Mouse (Mus musculus): ENCODE measurements around the gene Coro1a. TPM values are rescaled to one million over a fixed set of nuclear protein-coding genes. Genes with fewer than 3 reads are reported as not detected.
A peak's percentile ranks its signal among the peaks of the same experiment; 100 is the strongest.
"Not testable (repeated sequence)": the region's sequence is repeated elsewhere in the genome, so short reads cannot be mapped to it uniquely, and the experiment has no call there.

Gene Coro1a
- total RNA-seq, 2 experiments from 2014 or later = 114 to 121 TPM

GRCm38 (mm10) chr7:126704121-126704980 lies 3.2 kb downstream of the Coro1a start:
- peak; percentile 89 to 90 for DNase-seq

GRCm38 (mm10) chr7:126703757-126704077 lies 3.9 kb downstream of the Coro1a start:
- DNase-seq = no peak

- no peak for DNase-seq
Observed at GRCm38 (mm10) chr7:126702861-126703756, 4.5 kb downstream of the Coro1a start.

GRCm38 (mm10) chr7:126702358-126702757 lies 5.2 kb downstream of the Coro1a start:
- no peak for DNase-seq

GRCm38 (mm10) chr7:126701559-126702357 lies 5.8 kb downstream of the Coro1a start:
- no peak for DNase-seq

- DNase-seq = peak; percentile 89 to 90
Observed at GRCm38 (mm10) chr7:126701070-126701469, 6.5 kb downstream of the Coro1a start.

- DNase-seq = no peak
Observed at GRCm38 (mm10) chr7:126700063-126701015, 7.2 kb downstream of the Coro1a start.

- DNase-seq = no peak
Observed at GRCm38 (mm10) chr7:126697838-126698237, 9.7 kb downstream of the Coro1a start.

- DNase-seq = no peak
Observed at GRCm38 (mm10) chr7:126696886-126697285, 10.7 kb downstream of the Coro1a start.

GRCm38 (mm10) chr7:126696303-126696702 lies 11.3 kb downstream of the Coro1a start:
- no peak for DNase-seq

GRCm38 (mm10) chr7:126695631-126696207 lies 11.9 kb downstream of the Coro1a start, which contains the start of gene Slx1b:
Gene Slx1b (minus strand): TSS chr7:126695784.
- peak; percentile 94 to 96 for DNase-seq

GRCm38 (mm10) chr7:126695210-126695611 lies 12.4 kb downstream of the Coro1a start, which contains the start of gene Bola2:
Gene Bola2 (plus strand): TSS chr7:126695401.
- no peak for DNase-seq

GRCm38 (mm10) chr7:126694441-126695051 lies 13.0 kb downstream of the Coro1a start:
- DNase-seq = no peak

- DNase-seq = no peak
Observed at GRCm38 (mm10) chr7:126693781-126694180, 13.8 kb downstream of the Coro1a start.

- peak; percentile 76 to 77 for DNase-seq
Observed at GRCm38 (mm10) chr7:126693256-126693655, 14.3 kb downstream of the Coro1a start.

- DNase-seq = no peak
Observed at GRCm38 (mm10) chr7:126692426-126692825, 15.2 kb downstream of the Coro1a start.

- DNase-seq = no peak
Observed at GRCm38 (mm10) chr7:126691676-126692075, 15.9 kb downstream of the Coro1a start.

GRCm38 (mm10) chr7:126690737-126691136 lies 16.9 kb downstream of the Coro1a start:
- no peak for DNase-seq

GRCm38 (mm10) chr7:126689021-126689420 lies 18.6 kb downstream of the Coro1a start:
- DNase-seq = no peak

- DNase-seq = not testable (repeated sequence)
Observed at GRCm38 (mm10) chr7:126688156-126688555, 19.4 kb downstream of the Coro1a start.
